Mouse (Mus musculus): ENCODE measurements around the gene Rnf207.

Rnf207 gene

GRCm38 (mm10) chr4:152318517-152319234, at the start of gene Rnf207:
Gene Rnf207, minus strand, starts transcription at chr4:152318993.
- DNase-seq (ENCODE audit: low spot score): peak; percentile 67

- DNase-seq (ENCODE audit: low spot score): no peak
Measured at GRCm38 (mm10) chr4:152365228-152365627, 46.4 kb upstream of the Rnf207 start.

DNA sequence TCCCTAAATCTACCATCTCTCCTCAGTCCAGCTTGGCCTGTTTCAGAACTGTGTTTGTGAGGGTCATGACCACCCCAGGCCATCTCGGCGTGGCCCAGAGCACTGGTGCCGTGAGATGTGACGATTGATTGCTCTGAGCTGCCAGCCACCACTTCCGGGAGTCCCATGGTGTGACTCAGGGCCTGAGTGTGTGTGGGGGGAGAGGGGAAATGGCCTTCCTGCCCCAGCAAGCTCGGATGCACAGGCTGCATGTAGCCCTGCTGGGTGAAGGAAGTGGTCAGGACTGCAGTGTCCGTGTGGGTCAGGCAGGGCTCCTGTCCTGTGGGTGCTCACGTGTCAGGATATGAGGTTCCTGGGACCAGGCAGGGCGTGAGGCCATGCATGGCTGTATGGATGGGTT, 43.4 kb upstream of the Rnf207 start:
- DNase-seq (ENCODE audit: low spot score): no peak

DNA sequence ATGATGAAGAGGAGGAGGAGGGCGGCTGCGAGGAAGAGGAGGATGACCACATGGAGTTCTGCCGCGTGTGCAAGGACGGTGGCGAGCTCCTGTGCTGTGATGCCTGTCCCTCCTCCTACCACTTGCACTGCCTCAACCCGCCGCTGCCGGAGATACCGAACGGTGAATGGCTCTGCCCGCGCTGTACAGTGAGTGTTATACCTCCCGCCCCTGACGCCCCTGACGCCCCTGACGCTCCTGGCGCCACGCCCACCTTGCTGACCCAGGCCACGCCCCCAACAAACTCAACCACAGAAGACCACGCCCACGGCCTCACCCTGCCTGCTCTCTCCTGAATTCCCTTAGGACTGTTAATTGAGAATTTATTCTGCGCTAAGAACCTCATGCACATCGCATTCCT, 42.1 kb upstream of the Rnf207 start:
- DNase-seq (ENCODE audit: low spot score): peak; percentile 90

- no peak for DNase-seq (ENCODE audit: low spot score)
Measured at GRCm38 (mm10) chr4:152359700-152360099, 40.9 kb upstream of the Rnf207 start.

- DNase-seq (ENCODE audit: low spot score): no peak
Measured at GRCm38 (mm10) chr4:152355672-152356071, 36.9 kb upstream of the Rnf207 start.

GRCm38 (mm10) chr4:152353886-152354637, 35.3 kb upstream of the Rnf207 start:
- DNase-seq (ENCODE audit: low spot score): no peak

DNA sequence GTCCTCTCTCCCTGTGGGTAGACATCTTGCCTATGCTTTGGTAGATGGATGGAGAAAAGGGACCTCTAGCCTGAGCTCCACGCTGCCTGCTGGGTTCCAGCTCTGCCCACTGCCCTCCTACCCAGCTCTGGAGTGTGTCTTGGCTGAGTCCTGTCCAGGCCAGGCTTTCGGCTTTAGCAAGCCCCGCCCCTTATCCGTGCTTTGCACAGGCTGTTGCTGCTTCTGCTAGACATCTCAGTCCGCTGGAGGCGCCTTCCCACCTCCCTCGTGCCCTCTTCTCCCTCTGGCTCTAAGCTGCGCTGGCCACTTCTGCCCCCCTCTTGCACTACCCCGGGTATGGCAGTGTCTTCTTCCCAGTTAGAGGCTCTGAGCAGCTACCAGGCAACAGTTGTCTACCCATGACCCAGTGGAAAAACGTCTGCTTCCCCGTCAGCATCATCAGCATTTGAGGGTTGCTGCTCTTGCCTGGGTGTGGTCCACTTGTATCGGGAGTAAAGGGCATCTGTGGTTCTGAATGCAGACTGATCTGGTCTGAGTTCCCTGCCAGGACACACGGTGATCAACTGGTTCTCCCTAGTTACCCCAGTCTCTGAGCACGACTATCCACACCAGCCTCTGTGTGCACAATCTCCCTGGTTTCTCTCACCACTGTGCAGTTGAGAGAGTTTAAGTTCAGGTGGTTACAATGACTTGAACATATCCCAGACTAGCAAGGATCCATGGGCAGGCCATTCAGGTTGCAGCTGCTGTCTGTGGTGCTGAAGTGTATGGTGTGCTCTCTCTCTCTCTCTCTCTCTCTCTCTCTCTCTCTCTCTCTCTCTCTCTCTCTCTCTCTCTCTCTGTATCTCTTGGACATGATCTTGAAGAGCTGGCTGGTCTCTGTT, 32.9 kb upstream of the Rnf207 start:
- DNase-seq (ENCODE audit: low spot score): peak; percentile 74

DNA sequence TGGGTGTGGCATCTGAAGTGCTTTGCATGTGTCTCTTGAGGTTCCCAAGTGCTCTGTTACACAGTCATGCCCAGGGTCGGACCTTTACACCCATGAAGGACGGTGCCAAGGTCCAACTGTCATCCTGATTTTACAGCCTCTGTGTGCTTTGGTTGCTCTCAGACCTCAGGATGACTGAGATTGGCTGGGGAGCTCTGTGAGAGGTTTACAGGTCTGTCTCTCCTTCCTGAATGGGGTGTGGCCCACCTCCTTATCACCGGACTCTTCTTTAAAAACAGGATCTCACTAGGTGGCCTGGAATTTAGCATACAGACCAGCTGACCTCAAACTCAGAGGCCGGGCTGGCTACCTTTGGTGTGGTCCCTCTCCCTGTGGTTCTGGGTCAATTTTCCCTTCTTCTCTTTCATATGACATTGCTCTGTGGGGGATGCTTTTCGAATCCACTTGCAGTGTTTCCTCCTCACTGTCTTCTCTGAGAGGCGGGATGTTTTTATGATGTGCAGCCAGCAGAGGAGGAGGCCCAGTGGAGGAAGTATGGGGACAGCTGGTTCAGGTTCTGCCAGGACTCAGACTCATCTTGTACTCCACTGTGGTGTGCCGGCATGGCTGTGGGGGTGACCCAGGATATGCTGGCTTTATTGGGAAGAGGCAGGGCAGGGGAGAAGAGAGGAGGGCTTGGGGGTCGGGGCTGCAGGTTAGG, 32.1 kb upstream of the Rnf207 start:
- no peak for DNase-seq (ENCODE audit: low spot score)

- DNase-seq (ENCODE audit: low spot score): peak; percentile 46
Measured at GRCm38 (mm10) chr4:152349837-152350381, 31.1 kb upstream of the Rnf207 start.

- DNase-seq (ENCODE audit: low spot score): no peak
Measured at GRCm38 (mm10) chr4:152345120-152345889, 26.5 kb upstream of the Rnf207 start.

GRCm38 (mm10) chr4:152344651-152345050, 25.9 kb upstream of the Rnf207 start:
- no peak for DNase-seq (ENCODE audit: low spot score)

DNA sequence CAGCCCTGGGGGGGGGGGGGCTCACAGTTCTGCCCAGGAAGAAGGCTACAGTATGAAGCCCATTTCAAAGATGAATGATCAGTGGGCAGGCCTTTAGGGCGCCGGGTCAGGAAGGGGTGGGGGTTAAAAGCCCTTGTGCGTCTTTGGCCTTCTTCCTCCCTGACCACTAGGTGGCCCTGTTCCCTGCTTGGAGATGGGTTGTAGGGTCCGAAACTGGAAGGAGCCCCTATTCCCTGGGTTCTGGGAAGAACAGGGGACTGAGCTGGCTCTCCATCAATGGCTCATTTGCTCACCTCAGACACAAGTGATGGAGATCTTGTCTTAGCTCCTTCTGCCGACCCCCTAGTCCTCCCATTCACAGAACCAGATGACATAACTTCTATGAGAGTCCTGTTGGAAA, 24.5 kb upstream of the Rnf207 start:
- DNase-seq (ENCODE audit: low spot score): peak; percentile 81

GRCm38 (mm10) chr4:152340584-152341284, 21.9 kb upstream of the Rnf207 start:
- DNase-seq (ENCODE audit: low spot score): no peak

DNA sequence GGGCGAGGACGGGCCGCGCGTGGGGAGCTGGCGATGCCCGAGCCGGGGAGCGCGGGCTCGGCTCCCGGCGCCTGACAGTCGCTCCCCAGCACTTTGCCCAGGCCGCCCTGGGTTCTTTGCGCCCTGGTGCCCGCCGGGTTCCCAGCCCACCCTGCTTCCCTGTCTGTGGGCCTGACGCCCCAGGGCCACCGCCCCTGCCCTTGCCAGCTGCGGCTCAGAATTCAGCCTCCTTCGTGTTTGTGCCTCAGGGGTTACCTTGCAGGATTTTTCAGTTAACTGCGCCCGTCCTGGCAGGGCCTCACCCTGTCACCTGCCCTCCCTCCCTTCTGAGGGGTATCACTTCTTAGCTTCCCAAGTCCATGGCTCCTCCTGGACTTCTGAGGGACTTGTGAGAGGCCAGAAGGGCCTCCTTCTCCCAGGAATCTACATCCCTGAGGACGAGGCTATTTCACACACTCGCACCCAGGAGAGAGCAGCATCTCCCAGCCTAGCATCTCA, 20.5 kb upstream of the Rnf207 start:
- no peak for DNase-seq (ENCODE audit: low spot score)

DNA sequence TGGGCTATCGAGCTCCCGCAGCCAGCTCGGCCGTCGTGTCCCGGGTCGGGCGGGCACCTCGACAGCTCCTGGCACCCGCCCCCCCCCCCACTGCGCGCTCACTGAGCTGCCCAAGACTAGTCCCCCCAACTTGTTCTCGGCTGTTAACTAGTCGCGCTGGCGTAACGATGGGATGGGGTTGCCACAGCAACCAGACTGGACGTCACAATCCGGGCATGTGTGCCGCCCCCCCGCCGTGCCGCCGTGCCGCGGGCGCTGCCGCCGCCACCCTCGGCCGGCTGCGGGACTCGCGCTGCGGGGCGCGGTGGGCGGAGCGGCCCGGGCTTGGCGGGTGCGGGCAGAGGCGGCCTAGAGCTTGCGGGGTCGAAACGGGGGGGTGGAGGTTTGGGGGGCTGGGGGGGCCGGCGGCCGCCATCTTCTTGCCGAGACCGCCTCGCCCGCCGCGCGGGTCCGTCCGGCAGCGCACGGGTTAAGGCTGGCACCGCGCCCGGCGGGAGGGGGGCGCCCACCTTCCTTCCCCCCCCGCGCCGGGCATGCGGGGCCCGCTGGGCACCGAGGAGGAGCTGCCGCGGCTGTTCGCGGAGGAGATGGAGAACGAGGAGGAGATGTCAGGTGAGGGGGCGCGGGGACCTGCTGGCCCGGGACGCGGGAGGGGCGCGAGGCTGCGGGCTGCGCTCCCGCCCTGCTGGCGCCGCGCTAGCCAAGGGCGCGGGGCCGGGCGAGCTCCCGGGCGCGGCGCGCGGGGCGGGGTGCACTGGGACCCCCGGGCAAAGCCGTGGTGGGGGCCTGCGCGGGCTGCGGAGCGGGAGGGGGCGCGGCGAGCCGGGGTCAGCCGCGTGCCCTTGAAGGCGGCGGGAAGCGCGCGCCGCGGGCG, 19.9 kb upstream of the Rnf207 start, which contains the start of gene Chd5:
Gene Chd5 (plus strand): TSS at position 233 of the 874 bp plus-strand sequence.
- no peak for DNase-seq (ENCODE audit: low spot score)

DNA sequence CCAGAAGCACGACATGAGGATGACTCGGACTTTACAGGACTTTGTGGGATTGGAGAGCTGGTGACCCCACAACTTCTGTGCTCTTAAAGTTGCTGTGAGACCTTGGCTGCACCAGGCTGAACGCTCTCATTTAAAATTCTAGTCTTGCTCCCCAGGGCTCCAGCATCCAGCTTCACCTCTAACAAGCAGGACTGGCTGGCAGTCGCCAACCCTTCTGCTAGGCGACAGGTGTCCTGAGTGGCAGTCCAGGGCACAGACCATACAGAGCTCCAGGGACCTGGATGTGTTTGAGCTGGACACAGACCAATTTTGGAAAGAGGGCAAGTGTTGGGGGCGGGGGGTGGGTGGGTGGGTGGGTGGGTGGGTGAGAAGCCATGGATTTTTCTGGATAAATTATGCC, 19.0 kb upstream of the Rnf207 start:
- DNase-seq (ENCODE audit: low spot score): no peak

DNA sequence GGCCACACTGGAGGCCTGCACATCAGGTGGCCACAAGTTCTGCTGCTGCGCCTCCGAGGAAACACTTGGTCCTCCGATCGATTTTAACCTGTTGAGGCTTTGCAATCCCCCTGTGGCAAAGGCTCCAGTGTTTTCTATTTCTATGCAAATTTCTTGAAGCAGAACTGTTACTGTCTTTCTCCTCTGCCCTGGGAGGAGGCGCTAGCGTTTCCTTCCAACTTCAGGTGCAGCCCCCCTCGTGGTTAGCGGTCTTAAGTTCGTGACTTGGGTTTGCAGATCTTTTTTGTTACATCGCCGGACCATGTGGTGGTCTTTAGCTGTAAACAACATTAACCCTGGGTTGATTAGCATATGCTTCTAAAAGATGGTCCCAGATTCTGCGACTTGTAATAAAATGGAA, 14.8 kb upstream of the Rnf207 start:
- DNase-seq (ENCODE audit: low spot score): no peak

GRCm38 (mm10) chr4:152332952-152333351, 14.2 kb upstream of the Rnf207 start:
- DNase-seq (ENCODE audit: low spot score): peak; percentile 88

Measured in embryo, embryonic 10 days (tissue).